Mouse (Mus musculus): Measurements from ENCODE around the gene Prss36. TPM values are rescaled to one million over a fixed set of nuclear protein-coding genes. Genes with fewer than 3 reads are reported as not detected.

Prss36 gene
- 31.6 and 38.5 TPM in 2 replicates for polyA plus RNA-seq (2012; rRNA removed; ENCODE audit: low replicate concordance)

DNA sequence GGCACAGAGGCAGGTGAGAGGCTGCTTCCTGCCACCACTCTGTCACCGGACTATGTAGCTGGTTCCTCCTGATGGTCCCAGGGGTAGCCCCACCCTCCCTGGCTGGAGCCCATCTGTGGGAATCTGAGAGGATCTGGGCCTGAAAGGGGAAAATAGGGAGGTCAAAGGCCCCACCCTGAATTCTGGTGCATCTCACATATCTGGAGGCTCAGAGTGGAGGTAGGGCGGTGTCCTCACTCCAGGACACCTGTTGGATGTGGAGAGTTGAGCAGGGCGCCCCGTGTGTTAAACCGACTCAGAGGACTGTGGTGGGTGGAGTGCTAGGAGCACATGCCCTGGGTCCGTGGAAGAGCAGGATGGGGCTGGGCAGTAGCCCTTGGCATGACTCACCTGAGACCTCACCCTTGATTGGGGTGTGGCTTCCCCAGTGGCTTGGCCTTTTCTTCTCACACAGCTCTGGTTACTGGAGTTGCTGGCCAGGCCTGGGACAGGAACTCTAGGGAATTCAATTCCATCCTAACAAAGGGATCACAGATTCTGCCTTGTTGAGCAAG is at the start of gene Prss36:
Prss36 (minus strand) TSS at position 256 of the 554 bp plus-strand sequence.

DNA sequence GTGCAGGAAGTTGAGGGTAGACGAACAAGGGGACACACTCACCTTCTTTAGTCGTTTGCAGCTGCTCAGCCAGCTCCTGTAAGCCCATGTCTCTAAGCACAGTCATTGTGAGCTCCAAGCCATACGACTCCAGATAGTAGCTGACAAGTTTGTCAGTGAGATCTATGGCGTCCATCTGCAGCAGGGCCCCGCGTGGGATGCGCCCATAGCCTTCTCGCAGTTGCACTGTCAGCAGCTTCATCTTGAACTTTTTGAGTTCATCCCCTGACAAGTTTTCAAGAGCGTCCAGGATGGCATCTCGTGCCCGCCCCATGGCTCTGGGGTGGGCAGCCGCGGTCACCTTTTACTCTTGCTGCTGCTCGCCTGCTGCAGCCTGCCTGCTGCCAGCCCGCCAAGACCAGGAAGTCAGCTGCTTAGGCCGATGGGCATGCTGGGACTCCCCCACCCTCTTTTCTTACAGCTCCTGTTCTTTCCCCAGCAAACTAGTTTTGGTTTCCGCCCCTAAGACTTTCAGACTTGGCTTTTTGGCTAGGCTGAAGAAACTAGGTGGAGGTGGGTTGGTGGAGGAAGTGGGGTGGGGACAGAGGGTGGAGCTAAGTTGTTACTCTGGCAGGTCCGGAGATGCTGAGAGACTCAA is 46.9 kb upstream of the Prss36 start, which contains the start of gene Pycard:
Pycard (minus strand) TSS at position 527 of the 637 bp plus-strand sequence.

GRCm38 (mm10) chr7:127967004-127967921 is 20.7 kb upstream of the Prss36 start, which contains the start of gene Fus:
Gene Fus (plus strand): TSS chr7:127967457.

GRCm38 (mm10) chr7:127929923-127930322 is 16.6 kb downstream of the Prss36 start, which contains the start of gene Prss8:
Gene Prss8 (minus strand): TSS chr7:127930104.

DNA sequence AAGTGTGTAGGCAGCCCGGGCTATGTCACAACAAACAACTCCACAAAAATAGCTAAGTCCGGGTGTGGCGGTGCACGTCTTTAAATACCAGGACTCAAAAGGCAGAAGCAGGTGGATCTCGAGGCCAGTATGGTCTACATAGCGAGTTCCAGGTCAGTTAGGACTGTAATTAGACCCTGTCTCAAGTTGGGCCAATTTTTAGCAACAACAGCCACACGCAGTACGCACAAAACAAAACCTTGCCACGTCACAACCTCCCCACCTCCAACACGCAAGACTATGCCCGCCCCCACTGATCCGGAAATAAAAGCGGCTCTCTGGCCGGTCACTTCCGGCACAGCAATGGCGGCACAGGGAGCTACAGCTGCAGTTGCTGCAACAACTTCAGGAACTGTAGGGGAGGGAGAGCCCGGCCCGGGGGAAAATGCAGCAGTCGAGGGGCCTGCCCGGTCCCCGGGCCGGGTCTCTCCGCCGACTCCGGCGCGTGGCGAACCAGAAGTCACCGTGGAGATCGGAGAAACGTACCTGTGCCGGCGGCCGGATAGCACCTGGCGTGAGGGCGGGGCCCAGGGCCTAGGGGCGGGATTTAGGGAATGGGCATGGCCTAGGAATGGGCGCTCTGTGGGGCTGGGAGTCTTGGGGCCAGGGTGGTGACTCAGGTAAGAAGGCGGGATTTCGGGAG is 34.2 kb downstream of the Prss36 start, which contains the start of gene Kat8:
Kat8 (plus strand) TSS at position 327 of the 682 bp plus-strand sequence.

GRCm38 (mm10) chr7:127903971-127904796 is 42.3 kb downstream of the Prss36 start, which contains the start of gene Bckdk:
Gene Bckdk (plus strand): TSS chr7:127904082.

GRCm38 (mm10) chr7:127895442-127895841 is 51.1 kb downstream of the Prss36 start, which contains the start of the genes Gm21974 and Vkorc1:
Gene Gm21974 (minus strand): TSS chr7:127895454.
Gene Vkorc1 (minus strand): TSS chr7:127895617.

GRCm38 (mm10) chr7:127890798-127891197 is 55.7 kb downstream of the Prss36 start, which contains the start of gene Prss53:
Gene Prss53 (minus strand): TSS chr7:127890970.

Other genes with a start within 250 kb of the Prss36 start
- gene Bcl7c, start 237.8 kb downstream of the Prss36 start, polyA plus RNA-seq (2012; rRNA removed; ENCODE audit: low replicate concordance): 14.7 and 42.1 TPM in 2 replicates
- gene Ctf1, start 234.0 kb downstream of the Prss36 start, polyA plus RNA-seq (2012; rRNA removed; ENCODE audit: low replicate concordance): 27.0 and 30.5 TPM in 2 replicates
- not detected in 2 replicates for gene Ctf2, start 214.6 kb downstream of the Prss36 start, polyA plus RNA-seq (2012; rRNA removed; ENCODE audit: low replicate concordance)
- 21.7 and 47.3 TPM in 2 replicates for gene Fbxl19, start 202.2 kb downstream of the Prss36 start, polyA plus RNA-seq (2012; rRNA removed; ENCODE audit: low replicate concordance)
- 59.8 and 66.6 TPM in 2 replicates for gene Orai3, start 176.9 kb downstream of the Prss36 start, polyA plus RNA-seq (2012; rRNA removed; ENCODE audit: low replicate concordance)
- gene Setd1a, start 170.1 kb downstream of the Prss36 start, polyA plus RNA-seq (2012; rRNA removed; ENCODE audit: low replicate concordance): 9.4 and 14.6 TPM in 2 replicates
- gene Gm49388, start 161.1 kb downstream of the Prss36 start, polyA plus RNA-seq (2012; rRNA removed; ENCODE audit: low replicate concordance): not detected in 2 replicates
- gene Hsd3b7, start 146.1 kb downstream of the Prss36 start, polyA plus RNA-seq (2012; rRNA removed; ENCODE audit: low replicate concordance): 113 and 134 TPM in 2 replicates
- 76.6 and 81.0 TPM in 2 replicates for gene Stx4a, start 122.4 kb downstream of the Prss36 start, polyA plus RNA-seq (2012; rRNA removed; ENCODE audit: low replicate concordance)
- 18.3 and 29.9 TPM in 2 replicates for gene Stx1b, start 122.2 kb downstream of the Prss36 start, polyA plus RNA-seq (2012; rRNA removed; ENCODE audit: low replicate concordance)
- 18.1 and 26.0 TPM in 2 replicates for gene Zfp646, start 70.5 kb downstream of the Prss36 start, polyA plus RNA-seq (2012; rRNA removed; ENCODE audit: low replicate concordance)
- 5.9 and 11.9 TPM in 2 replicates for gene Zfp668, start 69.9 kb downstream of the Prss36 start, polyA plus RNA-seq (2012; rRNA removed; ENCODE audit: low replicate concordance)
- 4.5 and 6.8 TPM in 2 replicates for gene Prss53, start 55.8 kb downstream of the Prss36 start, polyA plus RNA-seq (2012; rRNA removed; ENCODE audit: low replicate concordance)
- not detected in 2 replicates for gene Gm21974, start 51.3 kb downstream of the Prss36 start, polyA plus RNA-seq (2012; rRNA removed; ENCODE audit: low replicate concordance)
- gene Vkorc1, start 51.1 kb downstream of the Prss36 start, polyA plus RNA-seq (2012; rRNA removed; ENCODE audit: low replicate concordance): 248 and 313 TPM in 2 replicates
- gene Bckdk, start 42.6 kb downstream of the Prss36 start, polyA plus RNA-seq (2012; rRNA removed; ENCODE audit: low replicate concordance): 125 and 251 TPM in 2 replicates
- 13.4 and 25.0 TPM in 2 replicates for gene Kat8, start 34.2 kb downstream of the Prss36 start, polyA plus RNA-seq (2012; rRNA removed; ENCODE audit: low replicate concordance)
- 27.2 and 27.4 TPM in 2 replicates for gene Prss8, start 16.6 kb downstream of the Prss36 start, polyA plus RNA-seq (2012; rRNA removed; ENCODE audit: low replicate concordance)
- gene Fus, start 20.7 kb upstream of the Prss36 start, polyA plus RNA-seq (2012; rRNA removed; ENCODE audit: low replicate concordance): 234 and 274 TPM in 2 replicates
- 66.4 and 86.7 TPM in 2 replicates for gene Pycard, start 47.1 kb upstream of the Prss36 start, polyA plus RNA-seq (2012; rRNA removed; ENCODE audit: low replicate concordance)
- 0.69 and 38.4 TPM in 2 replicates for gene Trim72, start 57.2 kb upstream of the Prss36 start, polyA plus RNA-seq (2012; rRNA removed; ENCODE audit: low replicate concordance)
- 36.0 and 38.8 TPM in 2 replicates for gene Itgam, start 115.9 kb upstream of the Prss36 start, polyA plus RNA-seq (2012; rRNA removed; ENCODE audit: low replicate concordance)
- gene Gm49368, start 116.0 kb upstream of the Prss36 start, polyA plus RNA-seq (2012; rRNA removed; ENCODE audit: low replicate concordance): 0.11 and 0.47 TPM in 2 replicates
- gene Itgax, start 182.8 kb upstream of the Prss36 start, polyA plus RNA-seq (2012; rRNA removed; ENCODE audit: low replicate concordance): 7.6 TPM in 2 replicates
- gene Itgad, start 207.7 kb upstream of the Prss36 start, polyA plus RNA-seq (2012; rRNA removed; ENCODE audit: low replicate concordance): 0.33 and 0.51 TPM in 2 replicates

All from mammary gland, adult 2 months (tissue).